Mouse (Mus musculus): ENCODE results near the gene Bicdl1. TPM values are rescaled to one million over a fixed set of nuclear protein-coding genes. Genes with fewer than 3 reads are reported as not detected.

Gene Bicdl1
- polyA plus RNA-seq, 1 experiment: 127 TPM

GRCm38 (mm10) chr5:115686716-115687115 lies 44.7 kb downstream of the Bicdl1 start:
- no peak overlapping the region for H3K27ac ChIP-seq (ENCODE audit: insufficient read depth, low read length)
- no peak for TF ChIP-seq CTCF (IDR thresholded peaks at IDR 0.05; ENCODE audit: borderline replicate concordance, insufficient read depth, low read depth, low read length)
- no peak for TF ChIP-seq POLR2A (IDR thresholded peaks at IDR 0.05; ENCODE audit: borderline replicate concordance, insufficient read depth, low read length)
- WGBS: 52% methylated on average over 7 of the region's 7 CpGs
- no peaks in the 10 kb centered on the region; the same call in 1 of the 2 replicates for H3K4me1 ChIP-seq (ENCODE audit: control insufficient read depth, insufficient read depth, low read length)
- no peak overlapping the region for H3K4me3 ChIP-seq (replicated peaks; ENCODE audit: insufficient read depth, low read depth, low read length)
- no peaks in the 10 kb centered on the region for H3K27me3 ChIP-seq (ENCODE audit: control insufficient read depth, insufficient read depth, low read length)
- DNase-seq: peak in 1 of 2 experiments; percentile 8

GRCm38 (mm10) chr5:115685126-115685525 lies 46.3 kb downstream of the Bicdl1 start:
- Histone ChIP-seq H3K4me3 (replicated peaks; ENCODE audit: insufficient read depth, low read depth, low read length) (no peak overlapping the region), H3K4me1 (ENCODE audit: control insufficient read depth, insufficient read depth, low read length) (no peaks in the 10 kb centered on the region), H3K27ac (ENCODE audit: insufficient read depth, low read length) (no peak overlapping the region), H3K27me3 (ENCODE audit: control insufficient read depth, insufficient read depth, low read length) (no peaks in the 10 kb centered on the region)
- 83% methylated on average over 10 of the region's 10 CpGs for WGBS
- DNase-seq: peak in 1 of 2 experiments; percentile 2
- TF ChIP-seq POLR2A (IDR thresholded peaks at IDR 0.05; ENCODE audit: borderline replicate concordance, insufficient read depth, low read length) (no peak), CTCF (IDR thresholded peaks at IDR 0.05; ENCODE audit: borderline replicate concordance, insufficient read depth, low read depth, low read length) (no peak)

GRCm38 (mm10) chr5:115671846-115672245 lies 59.6 kb downstream of the Bicdl1 start:
- Histone ChIP-seq H3K27ac (ENCODE audit: insufficient read depth, low read length) (no peak overlapping the region), H3K4me1 (ENCODE audit: control insufficient read depth, insufficient read depth, low read length) (peaks cover 14% of the 10 kb centered on the region), H3K27me3 (ENCODE audit: control insufficient read depth, insufficient read depth, low read length) (no peaks in the 10 kb centered on the region), H3K4me3 (replicated peaks; ENCODE audit: insufficient read depth, low read depth, low read length) (no peak overlapping the region)
- TF ChIP-seq POLR2A (IDR thresholded peaks at IDR 0.05; ENCODE audit: borderline replicate concordance, insufficient read depth, low read length) (no peak), CTCF (IDR thresholded peaks at IDR 0.05; ENCODE audit: borderline replicate concordance, insufficient read depth, low read depth, low read length) (no peak)
- peak; percentile 62 to 75 for DNase-seq
- 10% methylated on average over 8 of the region's 8 CpGs for WGBS

- Histone ChIP-seq H3K4me1 (ENCODE audit: control insufficient read depth, insufficient read depth, low read length) (peaks cover 22% of the 10 kb centered on the region), H3K4me3 (replicated peaks; ENCODE audit: insufficient read depth, low read depth, low read length) (no peak overlapping the region), H3K27ac (ENCODE audit: insufficient read depth, low read length) (no peak overlapping the region), H3K27me3 (ENCODE audit: control insufficient read depth, insufficient read depth, low read length) (no peaks in the 10 kb centered on the region)
- DNase-seq: peak in 1 of 2 experiments; percentile 9
- 81% methylated on average over 2 of the region's 2 CpGs for whole genome bisulfite sequencing
- no peak for TF ChIP-seq POLR2A (IDR thresholded peaks at IDR 0.05; ENCODE audit: borderline replicate concordance, insufficient read depth, low read length)
- no peak for TF ChIP-seq CTCF (IDR thresholded peaks at IDR 0.05; ENCODE audit: borderline replicate concordance, insufficient read depth, low read depth, low read length)
These were observed 61.0 kb downstream of the Bicdl1 start for GRCm38 (mm10) chr5:115670406-115670805.

- DNase-seq: peak in 1 of 2 experiments; percentile 6
- WGBS: 88% methylated on average over 11 of the region's 11 CpGs
- TF ChIP-seq POLR2A (IDR thresholded peaks at IDR 0.05; ENCODE audit: borderline replicate concordance, insufficient read depth, low read length) (no peak), CTCF (IDR thresholded peaks at IDR 0.05; ENCODE audit: borderline replicate concordance, insufficient read depth, low read depth, low read length) (no peak)
- H3K4me1 ChIP-seq (ENCODE audit: control insufficient read depth, insufficient read depth, low read length): peaks cover 22% of the 10 kb centered on the region
- no peaks in the 10 kb centered on the region for H3K27me3 ChIP-seq (ENCODE audit: control insufficient read depth, insufficient read depth, low read length)
- H3K27ac ChIP-seq (ENCODE audit: insufficient read depth, low read length): no peak overlapping the region
- H3K4me3 ChIP-seq (replicated peaks; ENCODE audit: insufficient read depth, low read depth, low read length): no peak overlapping the region
These were observed 61.4 kb downstream of the Bicdl1 start for GRCm38 (mm10) chr5:115669974-115670373.

GRCm38 (mm10) chr5:115668986-115669385 lies 62.4 kb downstream of the Bicdl1 start:
- Histone ChIP-seq H3K4me3 (replicated peaks; ENCODE audit: insufficient read depth, low read depth, low read length) (no peak overlapping the region), H3K27ac (ENCODE audit: insufficient read depth, low read length) (no peak overlapping the region), H3K4me1 (ENCODE audit: control insufficient read depth, insufficient read depth, low read length) (peaks cover 22% of the 10 kb centered on the region), H3K27me3 (ENCODE audit: control insufficient read depth, insufficient read depth, low read length) (no peaks in the 10 kb centered on the region)
- TF ChIP-seq CTCF (IDR thresholded peaks at IDR 0.05; ENCODE audit: borderline replicate concordance, insufficient read depth, low read depth, low read length) (no peak), POLR2A (IDR thresholded peaks at IDR 0.05; ENCODE audit: borderline replicate concordance, insufficient read depth, low read length) (no peak)
- 94% methylated on average over 12 of the region's 12 CpGs for WGBS
- peak in 1 of 2 experiments; percentile 5 for DNase-seq

- Histone ChIP-seq H3K4me3 (replicated peaks; ENCODE audit: insufficient read depth, low read depth, low read length) (no peak overlapping the region), H3K4me1 (ENCODE audit: control insufficient read depth, insufficient read depth, low read length) (peaks cover 22% of the 10 kb centered on the region), H3K27ac (ENCODE audit: insufficient read depth, low read length) (no peak overlapping the region), H3K27me3 (ENCODE audit: control insufficient read depth, insufficient read depth, low read length) (no peaks in the 10 kb centered on the region)
- TF ChIP-seq POLR2A (IDR thresholded peaks at IDR 0.05; ENCODE audit: borderline replicate concordance, insufficient read depth, low read length) (no peak), CTCF (IDR thresholded peaks at IDR 0.05; ENCODE audit: borderline replicate concordance, insufficient read depth, low read depth, low read length) (no peak)
- peak in 1 of 2 experiments; percentile 6 for DNase-seq
- 63% methylated on average over 7 of the region's 7 CpGs for WGBS
These were observed 63.5 kb downstream of the Bicdl1 start for GRCm38 (mm10) chr5:115667894-115668293.

- no peak overlapping the region for H3K4me3 ChIP-seq (replicated peaks; ENCODE audit: insufficient read depth, low read depth, low read length)
- WGBS: 92% methylated on average over 8 of the region's 8 CpGs
- no peak for TF ChIP-seq POLR2A (IDR thresholded peaks at IDR 0.05; ENCODE audit: borderline replicate concordance, insufficient read depth, low read length)
- no peak for TF ChIP-seq CTCF (IDR thresholded peaks at IDR 0.05; ENCODE audit: borderline replicate concordance, insufficient read depth, low read depth, low read length)
These were observed 64.2 kb downstream of the Bicdl1 start for GRCm38 (mm10) chr5:115667210-115667609.

More at GRCm38 (mm10) chr5:115667210-115667609, 64.2 kb downstream of the Bicdl1 start:
- Histone ChIP-seq H3K4me1 (ENCODE audit: control insufficient read depth, insufficient read depth, low read length) (peaks cover 20% of the 10 kb centered on the region), H3K27me3 (ENCODE audit: control insufficient read depth, insufficient read depth, low read length) (no peaks in the 10 kb centered on the region), H3K27ac (ENCODE audit: insufficient read depth, low read length) (no peak overlapping the region)
- peak in 1 of 2 experiments; percentile 8 for DNase-seq
